Mouse (Mus musculus) leukemia stem cell, adult 10-12 weeks (primary cell): ENCODE measurements around the gene Inafm1. TPM values are rescaled to one million over a fixed set of nuclear protein-coding genes. Genes with fewer than 3 reads are reported as not detected.

ENCODE experiments used
- polyA plus RNA-seq: library from polyadenylated mRNA; stranded (reverse); fragments of >175 nt; gene quantifications from 2 replicates; pipeline ENCODE4 v1.2.3, GENCODE M21; 2012; ENCODE audit warnings: low replicate concordance

Gene Inafm1
- 89.0 and 205 TPM in 2 replicates for polyA plus RNA-seq

GRCm38 (mm10) chr7:16273081-16273765 is at the start of gene Inafm1:
Gene Inafm1, minus strand, starts transcription at chr7:16273617.

GRCm38 (mm10) chr7:16308093-16308492 is 34.7 kb upstream of the Inafm1 start, which contains the start of gene Bbc3:
Gene Bbc3, plus strand, starts transcription at chr7:16308393.

GRCm38 (mm10) chr7:16286026-16286961 is 12.9 kb upstream of the Inafm1 start, which contains the start of gene Ccdc9:
Gene Ccdc9, minus strand, starts transcription at chr7:16286795.

GRCm38 (mm10) chr7:16259110-16259590 is 14.3 kb downstream of the Inafm1 start, which contains the start of gene C5ar1:
Gene C5ar1, minus strand, starts transcription at chr7:16259540.

GRCm38 (mm10) chr7:16244067-16244466 is 29.4 kb downstream of the Inafm1 start, which contains the start of gene C5ar2:
Gene C5ar2, minus strand, starts transcription at chr7:16244154.

Other genes with a start within 250 kb of the Inafm1 start
- gene Bicra, start 225.7 kb downstream of the Inafm1 start, polyA plus RNA-seq = 93.7 and 130 TPM in 2 replicates
- 0.07 TPM in 1 of 2 replicates, not detected in the other for gene Zfp541, start 211.8 kb downstream of the Inafm1 start, polyA plus RNA-seq
- 213 and 314 TPM in 2 replicates for gene Napa, start 175.2 kb downstream of the Inafm1 start, polyA plus RNA-seq
- gene Kptn, start 153.7 kb downstream of the Inafm1 start, polyA plus RNA-seq = 7.2 and 17.1 TPM in 2 replicates
- 0.15 and 0.18 TPM in 2 replicates for gene Slc8a2, start 143.8 kb downstream of the Inafm1 start, polyA plus RNA-seq
- gene Meis3, start 98.5 kb downstream of the Inafm1 start, polyA plus RNA-seq = 2.8 and 3.3 TPM in 2 replicates
- gene Dhx34, start 51.6 kb downstream of the Inafm1 start, polyA plus RNA-seq = 40.4 and 47.8 TPM in 2 replicates
- 0.26 and 2.0 TPM in 2 replicates for gene C5ar2, start 29.5 kb downstream of the Inafm1 start, polyA plus RNA-seq
- gene C5ar1, start 14.1 kb downstream of the Inafm1 start, polyA plus RNA-seq = 0.09 and 1.5 TPM in 2 replicates
- 50.5 and 115 TPM in 2 replicates for gene Ccdc9, start 13.2 kb upstream of the Inafm1 start, polyA plus RNA-seq
- 210 and 580 TPM in 2 replicates for gene Bbc3, start 34.8 kb upstream of the Inafm1 start, polyA plus RNA-seq
- gene Sae1, start 114.2 kb upstream of the Inafm1 start, polyA plus RNA-seq = 19.3 and 20.4 TPM in 2 replicates
- 229 and 298 TPM in 2 replicates for gene Zc3h4, start 127.3 kb upstream of the Inafm1 start, polyA plus RNA-seq
- 88.8 and 162 TPM in 2 replicates for gene Tmem160, start 179.2 kb upstream of the Inafm1 start, polyA plus RNA-seq
- gene Npas1, start 204.1 kb upstream of the Inafm1 start, polyA plus RNA-seq = 0.26 TPM in 1 of 2 replicates, not detected in the other